Mouse (Mus musculus): Measurements from ENCODE around the gene 6430571L13Rik.
A peak's percentile ranks its signal among the peaks of the same experiment; 100 is the strongest.

6430571L13Rik gene

DNA sequence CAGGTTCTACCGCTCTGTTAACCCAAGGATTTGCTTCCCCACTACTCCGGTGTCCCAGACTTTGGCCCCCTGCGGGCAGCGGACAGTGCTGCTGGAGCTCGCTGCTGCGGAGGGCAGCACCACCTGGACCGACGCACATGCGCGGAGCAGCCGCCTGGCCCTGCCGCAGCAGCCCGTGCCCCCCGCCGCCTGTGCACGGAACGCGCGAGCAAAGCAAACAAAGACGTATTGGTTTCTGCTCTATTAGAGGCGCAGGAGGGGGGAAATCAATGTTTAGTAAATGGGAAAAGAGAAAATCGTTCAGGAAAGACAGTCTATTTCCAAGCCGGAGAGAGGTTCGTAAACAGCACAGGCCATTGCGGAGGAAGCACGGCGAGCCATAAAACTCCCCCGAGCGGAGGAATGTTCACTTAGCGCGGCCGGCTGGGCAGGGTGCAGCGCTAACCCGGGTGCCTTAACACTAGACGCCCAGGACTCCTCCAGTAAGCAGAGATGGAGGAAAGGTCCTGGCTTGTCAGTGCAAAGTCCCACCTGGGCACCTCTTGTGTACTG is 37.6 kb downstream of the 6430571L13Rik start:
- DNase-seq (ENCODE audit: low read depth, low spot score): no peak

DNA sequence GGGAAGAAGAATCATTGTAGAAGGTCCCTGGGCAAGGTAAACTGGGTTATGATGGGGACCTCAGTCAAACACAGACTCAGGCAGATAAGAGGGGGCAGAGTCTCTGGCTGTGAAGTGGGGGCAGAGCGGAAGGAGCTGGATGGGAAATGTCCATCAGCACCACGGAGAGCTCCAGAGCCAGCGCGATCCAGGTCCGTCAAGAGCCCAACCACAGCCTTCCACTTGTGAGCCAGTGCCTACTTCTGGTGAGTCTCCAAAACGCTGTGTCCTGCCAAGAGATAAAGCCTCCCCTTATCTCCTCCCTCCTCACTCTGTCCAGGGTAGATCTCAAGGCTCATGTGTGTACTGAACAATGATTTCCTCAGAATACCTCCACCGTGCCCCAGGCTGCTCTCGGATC is 41.3 kb downstream of the 6430571L13Rik start:
- DNase-seq (ENCODE audit: low read depth, low spot score): peak; percentile 33

DNA sequence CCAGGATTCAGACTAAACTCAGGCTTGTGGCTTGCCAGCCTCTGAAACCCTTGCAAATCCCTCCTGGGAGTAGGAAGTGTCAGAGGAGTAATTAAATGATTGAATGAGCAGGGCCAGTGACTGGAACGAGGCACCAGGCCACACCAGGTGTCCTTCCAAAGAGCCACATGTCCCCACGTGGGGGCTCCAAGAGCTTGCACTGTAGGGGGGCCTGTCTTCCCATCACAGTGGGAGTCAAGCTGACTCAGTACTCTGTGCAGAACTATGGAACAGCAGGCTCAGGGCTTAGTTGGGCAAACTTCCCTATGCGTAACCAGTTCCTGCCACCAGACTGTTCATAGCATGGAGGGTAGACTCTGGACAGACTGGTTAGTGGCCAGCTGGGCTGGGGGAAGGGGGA is 44.0 kb downstream of the 6430571L13Rik start:
- DNase-seq (ENCODE audit: low read depth, low spot score): no peak

DNA sequence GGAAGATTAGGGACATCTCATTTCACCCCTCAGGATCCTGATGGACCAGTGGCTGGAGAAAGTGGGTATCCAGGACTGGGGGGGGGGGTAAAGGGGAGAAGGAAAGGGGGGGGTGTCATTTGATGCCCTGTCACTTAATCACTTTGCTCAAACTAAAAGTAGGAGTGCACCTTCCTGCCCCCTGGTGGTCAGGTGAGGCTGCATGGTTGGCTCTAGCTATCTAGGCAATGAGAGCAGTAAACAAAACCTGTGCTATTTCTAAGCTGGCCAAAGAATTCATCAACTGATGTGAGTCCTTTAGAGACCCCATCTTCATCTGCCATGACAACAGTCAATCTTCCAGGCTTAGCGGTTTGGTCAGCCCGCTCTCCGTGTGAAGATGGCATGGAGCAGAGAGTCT is 46.3 kb downstream of the 6430571L13Rik start:
- DNase-seq (ENCODE audit: low read depth, low spot score): no peak

DNA sequence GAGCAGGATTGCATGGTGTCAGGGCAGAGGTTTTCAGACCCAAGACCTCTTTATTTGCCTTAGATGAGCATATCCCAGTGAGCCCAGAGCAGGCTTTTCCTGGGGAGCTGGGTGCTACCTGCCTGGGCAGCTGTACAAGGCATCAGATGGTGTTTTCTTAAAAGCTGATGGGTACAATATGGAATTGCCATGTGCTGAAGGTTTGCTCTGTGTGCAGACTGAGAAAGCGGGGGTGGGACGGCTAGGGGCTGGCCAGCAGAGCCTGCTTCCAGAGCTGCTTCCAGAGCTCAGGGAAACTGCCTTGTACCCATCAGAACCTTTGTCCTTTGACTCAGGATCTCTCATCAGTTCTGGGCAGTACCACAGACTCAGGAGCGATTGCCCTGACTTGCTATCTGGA is 47.3 kb downstream of the 6430571L13Rik start:
- DNase-seq (ENCODE audit: low read depth, low spot score): no peak

DNA sequence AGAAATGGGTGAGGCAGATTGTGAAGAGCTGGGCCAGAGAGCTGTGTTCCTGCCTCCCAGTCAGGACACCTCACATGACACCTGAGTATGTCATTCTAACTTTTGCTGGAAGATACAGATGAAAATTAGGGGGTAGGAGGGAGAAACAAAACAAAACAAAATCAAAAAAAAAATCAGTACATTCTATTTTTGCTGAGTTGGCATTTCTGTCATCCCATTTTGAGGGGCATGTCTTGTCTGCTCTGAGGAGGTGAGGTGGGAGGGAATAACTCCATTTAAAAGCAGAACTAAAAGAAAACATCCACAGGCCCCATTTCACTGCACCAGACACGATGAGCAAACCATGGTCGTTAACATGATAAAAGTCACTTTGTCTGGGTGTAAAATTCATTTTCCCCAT is 47.9 kb downstream of the 6430571L13Rik start:
- no peak for DNase-seq (ENCODE audit: low read depth, low spot score)

DNA sequence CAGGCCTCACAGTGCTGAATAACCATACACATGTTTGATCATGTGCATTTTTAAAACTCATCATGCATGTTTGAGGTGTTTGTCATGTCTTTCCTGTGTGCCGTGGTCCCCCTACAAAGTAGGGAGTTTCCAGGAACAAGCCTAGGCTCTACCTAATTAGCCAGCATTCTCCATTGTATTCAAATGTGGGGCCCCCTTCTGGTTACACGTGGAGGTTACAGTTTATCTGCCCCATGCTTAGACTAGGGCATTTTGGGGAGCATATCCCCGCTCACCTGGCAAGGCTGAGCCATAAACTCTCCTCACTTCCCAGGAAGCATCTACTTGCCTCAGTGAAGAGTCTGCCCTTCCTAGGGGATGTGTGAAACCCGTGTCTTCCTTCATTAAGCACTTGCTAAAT is 56.0 kb downstream of the 6430571L13Rik start:
- no peak for DNase-seq (ENCODE audit: low read depth, low spot score)

DNA sequence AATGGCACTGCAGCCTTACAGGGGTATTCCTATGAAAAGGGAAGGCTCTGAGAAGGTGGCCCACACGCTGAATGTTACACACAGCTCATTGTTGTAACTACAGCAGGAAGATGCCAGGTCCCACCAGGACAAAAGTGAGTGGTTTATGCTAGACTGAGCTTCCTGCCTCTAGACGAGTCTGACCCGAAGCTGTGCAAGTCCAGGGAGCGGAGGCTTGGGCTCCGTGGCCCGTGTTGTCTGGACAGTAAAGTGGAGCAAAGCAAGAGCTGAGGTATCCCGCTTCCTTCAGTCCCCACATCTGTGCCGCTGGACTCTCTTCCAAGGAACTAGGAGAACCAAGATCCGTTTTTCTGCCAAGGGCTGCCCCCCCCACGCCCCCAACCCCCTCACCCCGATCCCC is 58.6 kb downstream of the 6430571L13Rik start:
- DNase-seq (ENCODE audit: low read depth, low spot score): no peak

DNA sequence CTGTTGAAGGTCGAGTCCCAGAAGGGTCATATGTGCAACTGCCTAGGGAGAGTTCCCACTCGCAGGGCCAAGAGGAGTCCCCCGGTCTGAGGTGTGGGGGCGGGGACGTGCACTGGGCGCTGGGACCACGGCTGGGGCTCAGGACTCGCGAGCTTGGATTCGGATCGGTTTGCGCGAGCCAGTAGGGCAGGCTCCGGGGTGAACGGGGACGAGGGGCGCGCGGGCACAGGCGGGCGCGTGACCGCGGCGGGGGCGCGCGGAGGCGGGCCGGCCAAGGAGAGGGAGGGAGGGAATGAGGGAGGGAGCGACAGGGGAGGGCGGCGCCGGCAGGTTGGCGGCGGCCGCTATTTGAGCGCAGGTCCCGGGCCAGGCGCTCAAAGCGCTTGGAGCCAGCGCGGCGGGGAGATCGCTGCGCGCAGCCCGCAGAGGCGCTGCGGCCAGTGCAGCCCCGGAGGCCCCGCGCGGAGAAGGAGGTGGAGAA is 59.1 kb downstream of the 6430571L13Rik start, which contains the start of gene Cacna2d2:
Gene Cacna2d2, plus strand, starts transcription at position 122 of the 481 bp plus-strand sequence.
- no peak for DNase-seq (ENCODE audit: low read depth, low spot score)

DNA sequence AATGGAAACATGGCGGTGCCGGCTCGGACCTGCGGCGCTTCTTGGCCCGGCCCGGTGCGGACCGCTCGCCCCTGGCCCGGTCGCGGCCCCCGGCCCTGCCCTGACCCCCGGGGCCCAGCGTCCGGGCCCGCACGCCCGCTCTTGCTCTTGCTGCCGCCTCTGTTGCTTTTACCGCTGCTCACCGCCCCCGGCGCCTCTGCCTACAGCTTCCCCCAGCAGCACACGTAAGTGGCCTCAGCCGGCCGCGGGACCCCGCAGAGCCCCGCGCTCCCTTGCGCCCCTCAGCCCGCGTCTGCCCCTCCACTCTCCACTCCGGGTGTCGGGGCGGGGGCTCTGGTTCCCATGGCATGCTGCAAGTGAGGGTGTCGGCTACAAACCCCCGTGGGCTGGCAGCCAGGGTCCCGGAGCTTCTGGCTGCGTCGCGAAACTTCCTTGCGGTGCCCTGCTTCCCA is 59.7 kb downstream of the 6430571L13Rik start:
- no peak for DNase-seq (ENCODE audit: low read depth, low spot score)

DNA sequence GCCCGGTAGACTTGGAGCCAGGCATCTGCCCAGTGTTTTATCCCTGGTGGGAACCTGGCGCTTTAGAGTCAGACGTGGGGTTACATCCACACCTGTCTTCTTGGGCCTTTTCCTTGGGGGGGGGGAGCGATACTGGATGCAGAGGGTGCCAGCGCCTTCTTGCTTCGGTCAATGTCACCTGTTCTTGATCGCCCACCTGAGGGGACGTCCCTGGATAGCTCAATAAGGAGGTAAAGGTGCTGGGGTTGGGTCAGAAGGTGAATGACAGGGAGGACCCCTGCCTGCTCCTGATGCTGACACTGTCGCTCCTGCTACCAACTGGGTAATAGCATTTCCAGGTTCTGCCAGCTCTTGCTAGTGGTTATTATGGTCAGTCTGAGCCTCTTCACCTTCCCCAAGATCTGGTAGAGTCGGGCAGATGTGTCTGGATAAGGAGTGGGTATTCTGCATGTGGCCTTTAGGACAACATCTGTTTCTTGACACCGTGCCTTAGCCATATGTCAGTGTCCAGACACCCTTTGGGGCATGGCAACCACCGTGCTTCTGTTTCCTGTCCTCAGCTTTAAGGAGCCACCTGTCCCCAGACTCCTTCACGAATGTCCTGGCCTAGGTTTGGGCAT is 60.4 kb downstream of the 6430571L13Rik start:
- DNase-seq (ENCODE audit: low read depth, low spot score): no peak
